21 mouse cellular contexts compared by ENCODE assay signal in genomic region chr2:130211581-130211980, GRCm38 (mm10). TPM values are rescaled to one million over a fixed set of nuclear protein-coding genes. Genes with fewer than 3 reads are reported as not detected.
"Had no signal": no experiment of that assay in that cellular context is flagged by ENCODE, and none has a peak within 500 bp of the region (broad histone marks: within the 10 kb centered on the region; RNA-seq: fewer than 3 reads in every experiment).

No protein-coding gene starts in this region.

- H3K4me2 ChIP-seq: intestine, embryonic 15.5 days; kidney, embryonic 15.5 days; limb, embryonic 12.5 days; liver, embryonic 13.5 days; lung, embryonic 15.5 days; midbrain, embryonic 12.5 days had no signal

- DNase-seq: kidney, adult 18-20 months; kidney, postnatal 14 days; liver; liver, embryonic 13.5 days; liver, postnatal 0 days; lung, postnatal 14 days; spleen, adult 18-20 months; thymus, adult 2 months; thymus, postnatal 25 days had no signal

- H3K27me3 ChIP-seq: intestine, embryonic 15.5 days; kidney, embryonic 15.5 days; limb, embryonic 12.5 days; liver, embryonic 13.5 days; lung, embryonic 15.5 days; midbrain, embryonic 12.5 days had no signal

- H3K4me3 ChIP-seq: intestine, embryonic 15.5 days; kidney, embryonic 15.5 days; limb, embryonic 12.5 days; liver, embryonic 13.5 days; lung, embryonic 15.5 days; midbrain, embryonic 12.5 days had no signal

- H3K4me1 ChIP-seq: intestine, embryonic 15.5 days; kidney, embryonic 15.5 days; limb, embryonic 12.5 days; liver, embryonic 13.5 days; lung, embryonic 15.5 days; midbrain, embryonic 12.5 days had no signal

- H3K9me3 ChIP-seq: intestine, embryonic 15.5 days; kidney, embryonic 15.5 days; limb, embryonic 12.5 days; liver, embryonic 13.5 days; lung, embryonic 15.5 days; midbrain, embryonic 12.5 days had no signal

- H3K9ac ChIP-seq: intestine, embryonic 15.5 days; kidney, embryonic 15.5 days; limb, embryonic 12.5 days; liver, embryonic 13.5 days; liver, postnatal 0 days; lung, embryonic 15.5 days; midbrain, embryonic 12.5 days had no signal

- H3K27ac ChIP-seq: intestine, embryonic 15.5 days; kidney, embryonic 15.5 days; limb, embryonic 12.5 days; liver, embryonic 13.5 days; lung, embryonic 15.5 days; midbrain, embryonic 12.5 days had no signal

- H3K36me3 ChIP-seq: intestine, embryonic 15.5 days; kidney, embryonic 15.5 days; limb, embryonic 12.5 days; liver, embryonic 13.5 days; lung, embryonic 15.5 days; midbrain, embryonic 12.5 days had no signal

- ATAC-seq: intestine, embryonic 15.5 days; liver, postnatal 0 days; midbrain, embryonic 16.5 days had no signal

RNA-seq across cellular contexts. Expression of gene Tmc2, which starts 16.6 kb away (rescaled TPM):
- total RNA-seq: left cerebral cortex, adult 8-10 months; left cerebral cortex, postnatal 36 days; megakaryocyte-erythroid progenitor cell, adult 5-6 weeks had no signal
- polyA plus RNA-seq: intestine, embryonic 15.5 days; kidney, embryonic 15.5 days; large intestine, adult 2 months; limb, embryonic 12.5 days; liver, embryonic 13.5 days; liver, postnatal 0 days; lung, embryonic 15.5 days; midbrain, embryonic 12.5 days; midbrain, embryonic 16.5 days; stomach, embryonic 14.5 days; thymus, adult 2 months; urinary bladder, adult 2 months had no signal
